Mouse (Mus musculus) cortical plate, adult 2 months (tissue): ENCODE measurements at regions not wholly inside any gene's neighbourhood (a gene's known extent, or its start where the extent isn't known, plus 50 kb on each side); places are given as distances from the start of the nearest gene placed in this dataset.

Source experiments
- CTCF ChIP-seq: fragments of 200-500 bp; IDR thresholded peaks from 2 replicates; pipeline ENCODE4 v1.5.1; 2011; ENCODE audit warnings: mild to moderate bottlenecking, control low read depth, low read length; ENCODE audit not compliant: insufficient read depth; ENCODE audit errors: extremely low read depth
- POLR2A ChIP-seq: fragments of 200-500 bp; IDR thresholded peaks from 2 replicates; pipeline ENCODE4 v1.6.1; 2011; ENCODE audit warnings: mild to moderate bottlenecking, low read length, control low read depth; ENCODE audit not compliant: insufficient read depth; ENCODE audit errors: extremely low read depth

GRCm38 (mm10) chr12:15320697-15321449, 495.8 kb downstream of the Trib2 start:
- TF ChIP-seq POLR2A (no peak), CTCF (no peak)
